Mouse (Mus musculus) testis, adult 2 months (tissue): Measurements from ENCODE around the gene Apom. TPM values are rescaled to one million over a fixed set of nuclear protein-coding genes. Genes with fewer than 3 reads are reported as not detected.
A peak's percentile ranks its signal among the peaks of the same experiment; 100 is the strongest.
"Not testable (repeated sequence)": the region's sequence is repeated elsewhere in the genome, so short reads cannot be mapped to it uniquely, and the experiment has no call there.

ENCODE experiments used
- H3K27ac ChIP-seq: fragments of 200-500 bp; 2 replicates; pipeline ENCODE4 v1.5.1; 2012; ENCODE audit warnings: low read depth, low read length; ENCODE audit not compliant: control insufficient read depth, insufficient read depth
- H3K27me3 ChIP-seq: fragments of 200-500 bp; 2 replicates; pipeline ENCODE4 v1.6.1; 2012; ENCODE audit warnings: mild to moderate bottlenecking, low read length, moderate library complexity; ENCODE audit not compliant: control insufficient read depth, insufficient read depth
- H3K36me3 ChIP-seq: fragments of 200-500 bp; 2 replicates; pipeline ENCODE4 v1.6.1; 2012; ENCODE audit warnings: mild to moderate bottlenecking, low read length; ENCODE audit not compliant: control insufficient read depth, insufficient read depth
- H3K4me1 ChIP-seq: fragments of 200-500 bp; 2 replicates; pipeline ENCODE4 v1.6.1; 2012; ENCODE audit warnings: low read length; ENCODE audit not compliant: control insufficient read depth, insufficient read depth
- H3K4me3 ChIP-seq: fragments of 200-500 bp; 2 replicates; pipeline ENCODE4 v1.5.1; 2012; ENCODE audit warnings: low read depth, mild to moderate bottlenecking, low read length, moderate library complexity, mixed read lengths; ENCODE audit not compliant: control insufficient read depth
- CTCF ChIP-seq: fragments of 200-500 bp; IDR thresholded peaks from 2 replicates; pipeline ENCODE4 v1.5.1; 2012; ENCODE audit warnings: low read depth, mild to moderate bottlenecking, inconsistent platforms, low read length, moderate library complexity; ENCODE audit not compliant: control insufficient read depth, insufficient read depth, insufficient replicate concordance
- POLR2A ChIP-seq: fragments of 200-500 bp; IDR thresholded peaks from 2 replicates; pipeline ENCODE4 v1.6.1; 2012; ENCODE audit warnings: low read depth, mild to moderate bottlenecking, inconsistent platforms, low read length, moderate library complexity; ENCODE audit not compliant: control insufficient read depth
- polyA plus RNA-seq: library from polyadenylated mRNA; depleted of rRNA; stranded (reverse); fragments of >200 nt; gene quantifications from 2 replicates; pipeline ENCODE4 v1.2.3, GENCODE M21; 2012

Gene Apom
- polyA plus RNA-seq, 1 experiment = 0.48 TPM

- Histone ChIP-seq H3K27ac (peak within 1 kb of the TSS; percentile 74), H3K27me3 (no peaks in the 10 kb centered on the region), H3K4me1 (peaks cover 20% of the 10 kb centered on the region), H3K4me3 (peak within 1 kb of the TSS; percentile 88), H3K36me3 (no peaks in the 10 kb centered on the region; the same call in 1 of the 2 replicates)
- TF ChIP-seq CTCF (no peak), POLR2A (peak; percentile 57)
Observed at GRCm38 (mm10) chr17:35126206-35126611, 5.6 kb downstream of the Apom start, which contains the start of gene D17H6S53E. TSS of gene D17H6S53E (plus strand) at chr17:35126373.

GRCm38 (mm10) chr17:35125578-35125977, 6.3 kb downstream of the Apom start:
- no peak for TF ChIP-seq POLR2A
- no peak for TF ChIP-seq CTCF
- no peak overlapping the region for H3K27ac ChIP-seq
- no peak overlapping the region for H3K4me3 ChIP-seq
- no peaks in the 10 kb centered on the region for H3K27me3 ChIP-seq
- no peaks in the 10 kb centered on the region; the same call in 1 of the 2 replicates for H3K36me3 ChIP-seq
- peaks cover 21% of the 10 kb centered on the region for H3K4me1 ChIP-seq

GRCm38 (mm10) chr17:35125081-35125480, 6.8 kb downstream of the Apom start:
- Histone ChIP-seq H3K27ac (no peak overlapping the region), H3K27me3 (no peaks in the 10 kb centered on the region), H3K36me3 (no peaks in the 10 kb centered on the region; the same call in none of the 2 replicates), H3K4me3 (no peak overlapping the region), H3K4me1 (peaks cover 26% of the 10 kb centered on the region)
- TF ChIP-seq POLR2A = no peak
- TF ChIP-seq CTCF = no peak

- H3K4me1 ChIP-seq = peaks cover 27% of the 10 kb centered on the region
Observed at GRCm38 (mm10) chr17:35124261-35124896, 7.5 kb downstream of the Apom start.

GRCm38 (mm10) chr17:35123287-35123686, 8.6 kb downstream of the Apom start:
- Histone ChIP-seq H3K4me3 (peak overlapping the region; percentile 56), H3K4me1 (peaks cover 27% of the 10 kb centered on the region)
- not testable (repeated sequence) for H3K27me3 ChIP-seq, H3K27ac ChIP-seq, H3K36me3 ChIP-seq

More at GRCm38 (mm10) chr17:35124261-35124896, 7.5 kb downstream of the Apom start:
- not testable (repeated sequence) for H3K4me3 ChIP-seq, H3K27me3 ChIP-seq, H3K27ac ChIP-seq, H3K36me3 ChIP-seq

GRCm38 (mm10) chr17:35121871-35122303, 10.0 kb downstream of the Apom start, which contains the start of gene Csnk2b:
TSS of gene Csnk2b (minus strand) at chr17:35122053.
- TF ChIP-seq POLR2A (no peak), CTCF (no peak)
- H3K27me3 ChIP-seq = no peaks in the 10 kb centered on the region
- H3K36me3 ChIP-seq = no peaks in the 10 kb centered on the region; the same call in none of the 2 replicates
- H3K4me1 ChIP-seq = peaks cover 19% of the 10 kb centered on the region
- peak within 1 kb of the TSS; percentile 96 for H3K4me3 ChIP-seq
- peak within 1 kb of the TSS; percentile 97 for H3K27ac ChIP-seq

GRCm38 (mm10) chr17:35121143-35121799, 10.6 kb downstream of the Apom start, which contains the start of gene Gpank1:
TSS of gene Gpank1 (plus strand) at chr17:35121455.
- TF ChIP-seq CTCF (no peak; the same call in 1 of the 2 replicates), POLR2A (peak; percentile 76)
- no peaks in the 10 kb centered on the region; the same call in none of the 2 replicates for H3K36me3 ChIP-seq
- H3K4me1 ChIP-seq = peaks cover 13% of the 10 kb centered on the region
- no peaks in the 10 kb centered on the region for H3K27me3 ChIP-seq
- H3K4me3 ChIP-seq = peak within 1 kb of the TSS; percentile 96
- H3K27ac ChIP-seq = peak within 1 kb of the TSS; percentile 97
